Mouse (Mus musculus) WW6 (cell line): ENCODE data around the gene Gabbr2.

Source experiments
- DNase-seq: peaks from one replicate; pipeline ENCODE4 v3.0.0-alpha.2; 2013; ENCODE audit warnings: low read depth, low spot score

The Gabbr2 gene

GRCm38 (mm10) chr4:46916786-46917185 is 74.9 kb downstream of the Gabbr2 start:
- DNase-seq: no peak

- no peak for DNase-seq
These were observed 75.7 kb downstream of the Gabbr2 start for GRCm38 (mm10) chr4:46915934-46916333.

GRCm38 (mm10) chr4:46915476-46915875 is 76.2 kb downstream of the Gabbr2 start:
- DNase-seq: no peak

GRCm38 (mm10) chr4:46914606-46915005 is 77.1 kb downstream of the Gabbr2 start:
- no peak for DNase-seq

GRCm38 (mm10) chr4:46906036-46906691 is 85.5 kb downstream of the Gabbr2 start:
- DNase-seq: no peak

GRCm38 (mm10) chr4:46905152-46905551 is 86.5 kb downstream of the Gabbr2 start:
- DNase-seq: no peak

GRCm38 (mm10) chr4:46904129-46904528 is 87.5 kb downstream of the Gabbr2 start:
- no peak for DNase-seq

- DNase-seq: no peak
These were observed 93.1 kb downstream of the Gabbr2 start for GRCm38 (mm10) chr4:46898546-46898945.

GRCm38 (mm10) chr4:46897634-46898399 is 93.9 kb downstream of the Gabbr2 start:
- DNase-seq: no peak

GRCm38 (mm10) chr4:46894144-46894543 is 97.5 kb downstream of the Gabbr2 start:
- no peak for DNase-seq

- no peak for DNase-seq
These were observed 102.5 kb downstream of the Gabbr2 start for GRCm38 (mm10) chr4:46889175-46889574.

GRCm38 (mm10) chr4:46885627-46886383 is 105.9 kb downstream of the Gabbr2 start:
- no peak for DNase-seq

GRCm38 (mm10) chr4:46884132-46884531 is 107.5 kb downstream of the Gabbr2 start:
- DNase-seq: no peak

- DNase-seq: no peak
These were observed 108.1 kb downstream of the Gabbr2 start for GRCm38 (mm10) chr4:46883546-46883945.

- DNase-seq: no peak
These were observed 108.6 kb downstream of the Gabbr2 start for GRCm38 (mm10) chr4:46883047-46883446.

- no peak for DNase-seq
These were observed 110.4 kb downstream of the Gabbr2 start for GRCm38 (mm10) chr4:46881271-46881670.

GRCm38 (mm10) chr4:46879943-46880342 is 111.7 kb downstream of the Gabbr2 start:
- no peak for DNase-seq

- no peak for DNase-seq
These were observed 118.9 kb downstream of the Gabbr2 start for GRCm38 (mm10) chr4:46872750-46873149.

GRCm38 (mm10) chr4:46870157-46870556 is 121.5 kb downstream of the Gabbr2 start:
- DNase-seq: no peak

- DNase-seq: no peak
These were observed 122.3 kb downstream of the Gabbr2 start for GRCm38 (mm10) chr4:46869380-46869779.

GRCm38 (mm10) chr4:46868921-46869320 is 122.8 kb downstream of the Gabbr2 start:
- no peak for DNase-seq

GRCm38 (mm10) chr4:46868181-46868580 is 123.5 kb downstream of the Gabbr2 start:
- DNase-seq: no peak
